Mouse (Mus musculus) heart, embryonic 12.5 days (tissue): ENCODE data around the gene Slc36a4. TPM values are rescaled to one million over a fixed set of nuclear protein-coding genes. Genes with fewer than 3 reads are reported as not detected.

ENCODE experiments used
- ATAC-seq: fragments of 200-750 bp; cut with Nextera tagmentation; 2 replicates; pipeline ENCODE4 v1.8.0; 2017; ENCODE audit warnings: moderate TSS enrichment, moderate library complexity; ENCODE audit not compliant: insufficient number of reproducible peaks, low FRiP score
- H3K27ac ChIP-seq: fragments of 300-500 bp; sonication (generic); 2 replicates; pipeline ENCODE4 v1.5.1; 2016; ENCODE audit warnings: mild to moderate bottlenecking, moderate library complexity; ENCODE audit not compliant: poor library complexity, severe bottlenecking
- H3K27me3 ChIP-seq: fragments of 300-500 bp; sonication (generic); replicated peaks from 2 replicates; pipeline ENCODE4 v1.6.1; 2016; ENCODE audit warnings: mild to moderate bottlenecking, moderate library complexity
- H3K36me3 ChIP-seq: fragments of 300-500 bp; sonication (generic); 2 replicates; pipeline ENCODE4 v1.6.1; 2016; ENCODE audit warnings: mild to moderate bottlenecking, moderate library complexity
- H3K4me1 ChIP-seq: fragments of 300-500 bp; sonication (generic); replicated peaks from 2 replicates; pipeline ENCODE4 v1.6.1; 2016; ENCODE audit warnings: mild to moderate bottlenecking
- H3K4me2 ChIP-seq: fragments of 300-500 bp; sonication (generic); 2 replicates; pipeline ENCODE4 v1.6.1; 2016; ENCODE audit warnings: mild to moderate bottlenecking, moderate library complexity
- H3K4me3 ChIP-seq: fragments of 300-500 bp; sonication (generic); 2 replicates; pipeline ENCODE4 v1.5.1; 2016; ENCODE audit warnings: mild to moderate bottlenecking
- H3K9ac ChIP-seq: fragments of 300-500 bp; sonication (generic); 2 replicates; pipeline ENCODE4 v1.6.1; 2016; ENCODE audit warnings: mild to moderate bottlenecking, moderate library complexity
- H3K9me3 ChIP-seq: fragments of 300-500 bp; sonication (generic); replicated peaks from 2 replicates; pipeline ENCODE4 v1.6.1; 2016; ENCODE audit warnings: mild to moderate bottlenecking, moderate library complexity
- WGBS: fragments of 180-500 bp; shearing (Covaris S2); methylation state at CpG from one replicate; pipeline ENCODE4 v1.1.7; 2016; 5-methylcytosine and 5-hydroxymethylcytosine counted together
- polyA plus RNA-seq: library from polyadenylated mRNA; unstranded; fragments of >200 nt; fragmentation: Nextera tagmentation; extraction: Ambion mirVana; gene quantifications from 2 replicates; pipeline ENCODE4 v1.2.1, GENCODE M21; 2016

Slc36a4 gene
- polyA plus RNA-seq, 1 experiment from 2014 or later, result 11.9 TPM

DNA sequence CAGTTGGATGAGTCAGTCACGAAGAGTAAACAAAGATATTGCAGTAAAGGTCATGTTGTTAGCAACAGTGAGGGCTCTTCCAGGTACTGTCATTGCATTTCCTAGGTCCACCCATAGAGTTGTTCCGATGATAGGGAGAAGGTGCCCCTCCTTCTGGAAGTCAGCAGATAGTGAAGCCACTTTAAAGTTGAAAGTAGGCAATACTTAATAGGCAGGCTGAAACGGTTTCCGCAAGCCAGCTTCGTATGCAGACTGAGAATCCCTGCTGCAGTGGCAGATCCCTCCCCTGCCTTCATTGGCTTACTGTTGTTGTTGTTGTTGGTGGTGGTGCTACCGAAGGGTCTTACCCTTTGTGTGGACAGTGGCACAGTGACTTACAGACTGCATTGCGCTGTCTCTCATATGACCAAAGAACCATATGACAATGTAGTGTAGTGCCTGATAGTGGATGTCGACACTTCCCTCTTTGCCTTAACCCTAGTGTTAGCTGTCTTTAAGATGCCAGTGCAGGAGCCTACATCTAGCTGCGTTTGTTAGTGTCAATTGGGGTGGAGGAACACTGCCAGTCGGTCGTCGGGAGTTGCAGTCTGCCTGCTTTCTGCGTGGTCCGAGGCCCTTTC is 449 bp upstream of the Slc36a4 start:
- peaks cover 2% of the 10 kb centered on the region; the same call in 1 of the 2 replicates for H3K4me1 ChIP-seq
- no peaks in the 10 kb centered on the region for H3K36me3 ChIP-seq
- no peak overlapping the region for H3K27ac ChIP-seq
- H3K9me3 ChIP-seq, result no peaks in the 10 kb centered on the region
- peak overlapping the region; percentile 91 for H3K9ac ChIP-seq
- ATAC-seq, result peak; percentile 61
- peaks cover 6% of the 10 kb centered on the region for H3K27me3 ChIP-seq
- WGBS, result 10% methylated on average over 14 of the region's 14 CpGs
- peak overlapping the region; percentile 79 for H3K4me2 ChIP-seq
- H3K4me3 ChIP-seq, result peak overlapping the region; percentile 77

DNA sequence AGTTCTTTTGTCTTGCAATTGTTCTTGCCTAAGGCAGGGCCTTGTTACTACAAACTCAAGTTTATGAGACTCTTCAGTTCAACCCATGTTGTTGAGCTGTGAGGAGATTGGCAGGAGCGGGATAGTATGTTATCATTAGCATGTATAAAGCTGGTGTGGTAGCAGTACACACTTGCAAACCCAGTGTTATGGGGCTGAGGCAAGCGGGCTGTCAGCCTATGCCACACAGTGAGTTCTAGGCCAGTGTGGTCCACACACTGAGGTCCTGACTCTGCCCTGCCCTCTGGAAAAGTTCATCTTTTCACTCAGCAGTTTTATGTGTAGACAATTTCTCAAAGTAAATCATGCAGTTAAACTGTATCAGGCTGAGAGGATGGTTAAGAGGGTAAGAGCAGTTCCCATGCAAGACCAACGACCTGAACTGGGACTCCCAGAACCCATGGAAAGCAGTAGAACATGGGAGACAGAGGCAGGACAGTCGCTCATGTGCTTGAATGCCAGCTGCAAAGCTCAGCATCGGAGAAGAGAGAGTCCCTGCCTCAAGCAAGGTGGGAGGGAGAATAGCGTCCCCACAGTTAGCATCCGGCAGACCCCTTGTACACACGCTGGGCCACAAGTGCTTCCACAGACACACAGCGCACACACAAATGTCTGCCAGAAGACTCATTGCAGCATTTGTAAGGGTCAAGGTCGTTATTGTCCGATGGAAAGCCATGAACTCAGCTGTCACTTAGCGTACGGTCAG is 1.5 kb downstream of the Slc36a4 start:
- 89% methylated on average over 13 of the region's 13 CpGs for WGBS
- H3K9ac ChIP-seq, result no peak overlapping the region
- no peaks in the 10 kb centered on the region for H3K27me3 ChIP-seq
- H3K4me3 ChIP-seq, result no peak overlapping the region
- H3K9me3 ChIP-seq, result no peaks in the 10 kb centered on the region
- no peak for ATAC-seq
- H3K36me3 ChIP-seq, result no peaks in the 10 kb centered on the region
- no peak overlapping the region for H3K4me2 ChIP-seq
- peaks cover 2% of the 10 kb centered on the region; the same call in 1 of the 2 replicates for H3K4me1 ChIP-seq
- H3K27ac ChIP-seq, result no peak overlapping the region

DNA sequence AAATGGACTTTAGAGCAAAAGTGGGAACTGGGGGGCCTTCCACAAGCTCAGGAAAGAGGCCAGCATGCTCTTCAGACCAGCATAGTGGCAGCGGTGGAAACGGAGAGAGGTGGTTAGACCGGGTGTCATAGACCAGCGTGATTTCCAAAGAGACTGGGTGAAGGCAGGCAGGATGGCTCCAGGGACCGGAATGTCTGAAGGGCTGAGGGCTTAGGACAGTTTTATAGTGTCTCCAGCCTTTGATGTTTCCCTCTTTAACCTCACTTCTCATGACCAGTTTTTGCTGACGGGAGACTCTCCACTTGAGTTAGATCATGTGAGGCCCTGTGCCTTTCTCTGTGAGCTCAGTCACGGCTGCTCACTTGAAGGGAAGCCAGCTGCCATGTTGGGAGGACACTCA is 2.1 kb downstream of the Slc36a4 start:
- Histone ChIP-seq H3K36me3 (no peaks in the 10 kb centered on the region), H3K4me3 (no peak overlapping the region), H3K9me3 (no peaks in the 10 kb centered on the region), H3K9ac (no peak overlapping the region), H3K27ac (no peak overlapping the region), H3K27me3 (no peaks in the 10 kb centered on the region), H3K4me2 (no peak overlapping the region), H3K4me1 (peaks cover 2% of the 10 kb centered on the region; the same call in 1 of the 2 replicates)
- no peak for ATAC-seq
- 86% methylated on average over 7 of the region's 7 CpGs for WGBS

DNA sequence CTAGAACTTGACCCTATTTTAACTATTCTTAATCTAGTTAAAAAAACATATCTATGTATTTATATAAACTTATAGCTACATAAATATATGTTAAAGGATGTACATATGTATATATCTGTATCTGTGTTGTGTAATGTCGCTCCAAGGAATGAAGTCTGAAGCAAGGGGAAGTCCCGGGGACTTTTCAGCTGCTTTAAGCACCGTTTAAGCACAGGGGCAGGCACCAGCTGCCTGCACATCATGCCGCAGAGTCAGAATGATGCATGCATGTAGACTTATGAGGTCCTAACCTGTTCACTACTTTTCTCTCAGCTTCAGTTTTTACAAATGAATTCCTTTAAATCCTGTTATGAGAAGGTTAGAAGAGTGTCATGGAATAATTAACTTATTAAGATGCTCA is 5.3 kb downstream of the Slc36a4 start:
- H3K4me3 ChIP-seq, result no peak overlapping the region
- H3K4me1 ChIP-seq, result 0 out of 2 replicates have a peak, but pooled peaks cover 2% of the 10 kb centered on the region
- ATAC-seq, result no peak
- WGBS, result 82% methylated on average over 4 of the region's 4 CpGs
- no peaks in the 10 kb centered on the region for H3K9me3 ChIP-seq
- no peak overlapping the region for H3K9ac ChIP-seq
- H3K27me3 ChIP-seq, result no peaks in the 10 kb centered on the region
- no peak overlapping the region for H3K4me2 ChIP-seq
- H3K36me3 ChIP-seq, result peaks cover 4% of the 10 kb centered on the region; the same call in 1 of the 2 replicates
- no peak overlapping the region for H3K27ac ChIP-seq

DNA sequence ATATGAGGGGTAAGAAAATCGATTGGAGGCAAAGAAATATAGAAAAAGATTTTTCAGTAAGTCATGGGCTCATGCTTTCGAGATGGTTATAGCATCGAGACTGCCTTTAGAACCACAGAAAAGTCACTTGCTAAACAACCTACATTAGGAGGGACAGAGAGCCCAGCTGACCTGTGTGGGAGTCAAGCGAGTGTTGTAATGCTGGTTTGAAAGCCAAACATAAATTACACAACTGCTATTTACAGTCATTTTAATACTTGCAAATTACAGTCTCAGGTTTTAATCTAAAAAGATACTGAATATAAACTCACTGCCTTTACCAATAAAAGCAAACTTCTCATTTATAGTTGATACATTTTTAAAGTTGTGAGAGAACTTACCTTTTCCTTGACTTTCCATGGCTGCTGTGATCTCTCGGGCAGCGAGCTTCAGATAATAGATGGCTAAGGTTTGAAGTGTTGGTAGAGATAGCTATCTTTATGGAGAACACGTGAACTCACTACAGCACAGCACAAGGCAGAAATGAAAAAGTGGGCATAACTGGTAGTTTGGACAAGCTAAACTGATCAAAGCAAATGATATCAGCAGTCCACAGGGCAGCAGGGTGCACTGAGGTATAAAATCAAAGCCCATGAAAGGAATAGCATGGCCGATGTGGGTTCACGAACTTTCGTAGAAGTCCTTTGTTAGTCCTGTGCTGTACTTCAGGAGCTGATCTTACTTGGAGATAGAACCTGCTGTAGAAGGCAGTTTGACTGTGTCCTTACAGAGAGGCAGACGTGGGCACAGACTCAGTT is 5.9 kb downstream of the Slc36a4 start:
- no peak overlapping the region for H3K9ac ChIP-seq
- H3K9me3 ChIP-seq, result no peaks in the 10 kb centered on the region
- no peak overlapping the region for H3K4me2 ChIP-seq
- ATAC-seq, result no peak
- WGBS, result 83% methylated on average over 11 of the region's 11 CpGs
- no peak overlapping the region for H3K4me3 ChIP-seq
- H3K27me3 ChIP-seq, result no peaks in the 10 kb centered on the region
- H3K4me1 ChIP-seq, result no peaks in the 10 kb centered on the region
- H3K36me3 ChIP-seq, result peaks cover 5% of the 10 kb centered on the region; the same call in 1 of the 2 replicates
- H3K27ac ChIP-seq, result no peak overlapping the region

DNA sequence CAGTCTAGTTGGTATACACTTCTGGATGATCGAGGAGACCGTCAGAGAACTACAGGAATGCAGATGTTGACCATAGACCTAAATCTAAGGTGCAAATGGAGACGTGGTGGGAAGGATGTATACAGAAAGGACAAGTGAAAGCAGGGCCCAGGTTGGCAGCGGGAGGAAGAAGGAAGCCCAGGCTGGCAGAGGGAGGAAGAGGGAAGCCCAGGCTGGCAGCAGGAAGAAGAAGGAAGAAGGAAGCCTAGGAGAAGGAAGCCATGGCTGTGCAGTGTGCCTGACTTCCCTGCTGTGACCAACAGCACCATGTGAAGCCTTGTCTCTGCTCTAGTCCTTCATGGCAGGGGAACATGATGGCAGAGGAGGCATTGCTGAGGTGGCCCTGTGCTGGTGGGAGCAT is 7.8 kb downstream of the Slc36a4 start:
- H3K36me3 ChIP-seq, result peaks cover 8% of the 10 kb centered on the region; the same call in 1 of the 2 replicates
- no peaks in the 10 kb centered on the region for H3K4me1 ChIP-seq
- no peaks in the 10 kb centered on the region for H3K9me3 ChIP-seq
- no peak overlapping the region for H3K4me2 ChIP-seq
- WGBS, result 84% methylated on average over 4 of the region's 4 CpGs
- no peaks in the 10 kb centered on the region for H3K27me3 ChIP-seq
- H3K27ac ChIP-seq, result no peak overlapping the region
- no peak overlapping the region for H3K4me3 ChIP-seq
- H3K9ac ChIP-seq, result no peak overlapping the region
- ATAC-seq, result no peak

DNA sequence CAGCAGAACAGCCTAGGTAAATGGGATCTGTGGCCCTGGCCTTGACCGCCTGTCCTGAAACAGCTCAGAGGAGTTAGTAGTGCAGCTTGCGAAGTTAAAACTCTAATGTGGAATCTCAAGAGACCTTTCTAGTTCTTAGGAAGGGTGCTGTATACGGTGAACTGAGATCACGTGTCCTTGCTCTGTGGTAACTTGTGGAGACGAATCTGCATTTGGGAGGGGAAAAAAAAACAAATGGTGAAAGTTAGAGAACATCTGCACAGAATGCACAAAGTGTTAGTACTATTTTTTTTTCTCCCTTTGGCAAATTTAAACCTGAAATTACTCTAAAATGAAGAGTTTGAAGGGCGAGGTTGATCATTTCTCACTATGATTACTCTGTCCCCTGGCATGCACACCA is 8.8 kb downstream of the Slc36a4 start:
- WGBS, result 76% methylated on average over 6 of the region's 6 CpGs

DNA sequence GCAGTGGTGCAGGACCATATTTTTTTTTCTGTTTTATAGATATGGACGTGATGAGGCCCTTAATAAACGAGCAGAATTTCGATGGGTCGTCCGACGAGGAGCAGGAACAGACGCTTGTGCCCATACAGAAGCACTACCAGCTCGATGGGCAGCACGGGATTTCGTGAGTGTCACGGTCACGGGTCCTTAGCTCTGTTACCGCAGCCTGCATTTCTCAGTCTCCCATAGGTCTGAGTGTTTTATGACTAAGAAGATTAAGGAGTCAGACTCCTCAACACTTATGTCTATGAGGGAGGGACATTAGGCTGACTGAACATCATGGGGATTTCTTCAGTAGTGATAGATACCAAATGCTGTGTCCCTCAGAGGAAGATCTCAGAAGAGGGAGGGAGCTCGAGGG is 10.1 kb downstream of the Slc36a4 start:
- 84% methylated on average over 14 of the region's 14 CpGs for WGBS
- no peak for ATAC-seq
- Histone ChIP-seq H3K9ac (no peak overlapping the region), H3K27ac (no peak overlapping the region), H3K4me2 (no peak overlapping the region), H3K4me3 (no peak overlapping the region), H3K9me3 (no peaks in the 10 kb centered on the region), H3K27me3 (no peaks in the 10 kb centered on the region), H3K4me1 (no peaks in the 10 kb centered on the region), H3K36me3 (peaks cover 26% of the 10 kb centered on the region)

More for the DNA sequence above, 8.8 kb downstream of the Slc36a4 start:
- H3K27me3 ChIP-seq, result no peaks in the 10 kb centered on the region
- H3K36me3 ChIP-seq, result peaks cover 15% of the 10 kb centered on the region
- H3K27ac ChIP-seq, result no peak overlapping the region
- no peak overlapping the region for H3K4me3 ChIP-seq
- no peaks in the 10 kb centered on the region for H3K4me1 ChIP-seq
- no peak overlapping the region for H3K4me2 ChIP-seq
- H3K9me3 ChIP-seq, result no peaks in the 10 kb centered on the region
- H3K9ac ChIP-seq, result no peak overlapping the region
- ATAC-seq, result no peak

DNA sequence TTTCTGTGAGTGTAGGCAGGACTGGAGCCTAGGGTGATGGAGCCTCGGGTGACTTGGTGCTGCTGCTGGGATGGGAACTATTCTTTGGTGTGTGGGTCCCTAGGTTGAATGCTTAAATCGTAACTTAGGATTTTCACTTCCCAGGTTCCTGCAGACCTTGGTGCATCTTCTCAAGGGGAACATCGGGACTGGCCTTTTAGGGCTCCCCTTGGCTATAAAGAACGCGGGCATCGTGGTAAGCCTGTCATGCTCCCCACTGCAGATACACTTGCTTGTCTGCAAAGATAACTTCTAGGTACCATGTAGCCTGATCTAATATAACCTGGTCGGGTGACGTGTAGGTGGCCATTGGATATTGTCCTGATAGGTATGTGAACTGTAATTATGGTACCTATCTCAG is 11.0 kb downstream of the Slc36a4 start:
- Histone ChIP-seq H3K27ac (no peak overlapping the region), H3K4me3 (no peak overlapping the region), H3K9ac (no peak overlapping the region), H3K4me2 (no peak overlapping the region), H3K9me3 (no peaks in the 10 kb centered on the region), H3K4me1 (no peaks in the 10 kb centered on the region), H3K36me3 (peaks cover 34% of the 10 kb centered on the region), H3K27me3 (no peaks in the 10 kb centered on the region)
- 85% methylated on average over 8 of the region's 8 CpGs for WGBS
- no peak for ATAC-seq

DNA sequence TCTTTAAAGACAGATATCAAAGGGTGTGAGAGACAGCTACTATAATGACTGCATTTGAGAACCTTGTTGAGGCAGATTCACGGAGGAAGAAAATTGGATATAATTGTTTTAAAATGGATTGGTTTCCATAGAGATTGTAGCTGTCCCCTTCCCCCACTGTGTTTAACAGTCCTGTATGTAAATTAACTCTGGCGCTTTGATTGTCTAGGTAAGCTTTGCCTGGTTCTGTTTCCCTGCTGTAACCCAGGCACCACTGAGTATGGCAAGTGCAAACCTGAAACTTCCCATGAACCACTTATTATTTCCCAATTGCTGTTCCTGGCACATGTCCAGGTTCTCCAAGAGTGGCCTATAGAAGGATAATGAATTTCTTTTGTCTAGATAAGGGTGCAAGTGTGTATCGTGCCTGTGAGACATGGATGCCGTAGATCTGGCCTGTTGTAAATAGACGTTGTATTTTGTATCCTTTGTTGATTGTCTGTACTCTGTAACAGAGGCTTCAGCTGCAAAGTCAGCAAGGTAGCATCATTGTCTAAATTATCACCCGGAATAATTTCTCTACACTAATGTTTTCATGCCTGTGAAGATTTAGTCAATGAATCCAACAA is 11.8 kb downstream of the Slc36a4 start:
- Histone ChIP-seq H3K27ac (no peak overlapping the region), H3K36me3 (peaks cover 40% of the 10 kb centered on the region)
- no peak for ATAC-seq

DNA sequence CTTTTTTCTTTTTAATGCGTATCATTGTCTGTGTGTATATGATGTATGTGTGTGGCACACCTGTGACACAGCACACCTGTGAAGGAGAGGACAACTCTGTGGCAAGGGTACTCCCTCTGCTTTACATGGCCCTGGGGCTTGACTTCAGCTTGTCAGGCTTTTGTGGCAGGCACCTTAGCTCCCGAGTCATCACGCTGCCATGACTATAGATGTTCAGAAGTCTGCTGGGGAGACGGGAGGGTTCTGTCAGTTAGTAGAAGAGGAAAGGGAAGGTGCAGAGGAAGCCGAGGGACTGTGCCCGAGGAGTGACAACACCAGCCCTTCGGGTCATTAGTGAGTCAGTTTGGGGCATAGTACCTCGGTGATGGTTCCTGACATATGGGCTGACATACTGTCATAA is 13.0 kb downstream of the Slc36a4 start:
- Histone ChIP-seq H3K27ac (no peak overlapping the region), H3K9me3 (no peaks in the 10 kb centered on the region), H3K36me3 (peaks cover 51% of the 10 kb centered on the region), H3K4me3 (no peak overlapping the region), H3K4me1 (no peaks in the 10 kb centered on the region), H3K27me3 (no peaks in the 10 kb centered on the region), H3K9ac (no peak overlapping the region), H3K4me2 (no peak overlapping the region)
- WGBS, result 79% methylated on average over 8 of the region's 8 CpGs
- ATAC-seq, result no peak

More for the DNA sequence above, 11.8 kb downstream of the Slc36a4 start:
- Histone ChIP-seq H3K4me3 (no peak overlapping the region), H3K27me3 (no peaks in the 10 kb centered on the region), H3K9ac (no peak overlapping the region), H3K4me2 (no peak overlapping the region), H3K4me1 (no peaks in the 10 kb centered on the region), H3K9me3 (no peaks in the 10 kb centered on the region)
- 74% methylated on average over 6 of the region's 6 CpGs for WGBS
